In genomic region chr11:114674180-114674579, GRCm38 (mm10) we compare ENCODE assay signal across 19 mouse cellular contexts. TPM values are rescaled to one million over a fixed set of nuclear protein-coding genes. Genes with fewer than 3 reads are reported as not detected.
DNase-seq lines count a peak whose midpoint lies in the region; ATAC-seq and TF ChIP-seq lines count a peak whose summit lies in the region.
"Had no signal": no experiment of that assay in that cellular context is flagged by ENCODE, and none has a peak within 500 bp of the region (broad histone marks: within the 10 kb centered on the region; RNA-seq: fewer than 3 reads in every experiment).

No protein-coding gene starts in this region.

- TF ChIP-seq CTCF in MEL (IDR thresholded peaks at IDR 0.05 in 2 of 3, conservative IDR thresholded peaks at IDR 0.05 in 1 of 3; ENCODE audit: control insufficient read depth in 1 of 3, insufficient read depth in 1 of 3, low read depth in 2 of 3, low read length in 3 of 3, poor library complexity in 1 of 3, severe bottlenecking in 1 of 3): no peak

- TF ChIP-seq EP300 in MEL (IDR thresholded peaks at IDR 0.05; ENCODE audit: low read depth in 1 of 2, low read length in 2 of 2): no peak

- WGBS in hindbrain, embryonic 12.5 days: 55% methylated on average over 8 of the region's 8 CpGs
- 58% methylated on average over 8 of the region's 8 CpGs for WGBS in hindbrain, embryonic 10.5 days
- WGBS in limb, embryonic 15.5 days: 54% methylated on average over 8 of the region's 8 CpGs
- WGBS in limb, embryonic 10.5 days: 50% methylated on average over 8 of the region's 8 CpGs

- DNase-seq in hindbrain, embryonic 10.5 days (ENCODE audit: low spot score): no peak
- DNase-seq in limb, embryonic 10.5 days (ENCODE audit: low spot score): no peak
- DNase-seq in MEL (ENCODE audit: low read depth, low spot score): peak; percentile 41
- no peak for DNase-seq in layer of hippocampus, postnatal 10 days (ENCODE audit: low spot score in 2 of 2)
- DNase-seq: cerebellum, adult 18-20 months; gastrocnemius, postnatal 14 days; lung, postnatal 14 days; retina, postnatal 1 day; thymus, adult 18-20 months had no signal

- H3K4me2 ChIP-seq in hindbrain, embryonic 12.5 days (replicated peaks): no peak overlapping the region
- no peak overlapping the region for H3K4me2 ChIP-seq in limb, embryonic 15.5 days
- peak overlapping the region; percentile 89 for H3K4me2 ChIP-seq in myocyte (ENCODE audit: low read depth)
- H3K4me2 ChIP-seq: hindbrain, embryonic 15.5 days; liver, embryonic 15.5 days had no signal

- peaks cover 20% of the 10 kb centered on the region for H3K79me2 ChIP-seq in MEL (ENCODE audit: control insufficient read depth, insufficient read depth, low read length, poor library complexity)
- H3K79me2 ChIP-seq in myocyte (ENCODE audit: control insufficient read depth, insufficient read depth): peaks cover 92% of the 10 kb centered on the region

- H3K4me1 ChIP-seq in hindbrain, embryonic 12.5 days: peaks cover 52% of the 10 kb centered on the region
- peaks cover 58% of the 10 kb centered on the region for H3K4me1 ChIP-seq in hindbrain, embryonic 10.5 days (replicated peaks)
- peaks cover 55% of the 10 kb centered on the region for H3K4me1 ChIP-seq in limb, embryonic 15.5 days
- H3K4me1 ChIP-seq in limb, embryonic 10.5 days: peaks cover 64% of the 10 kb centered on the region
- peaks cover 0 to 6% of the 10 kb centered on the region in 2 experiments; a peak in 2 of 4 replicates for H3K4me1 ChIP-seq in MEL (ENCODE audit: control insufficient read depth in 1 of 2, insufficient read depth in 2 of 2, low read length in 2 of 2)

- H3K9ac ChIP-seq in hindbrain, embryonic 12.5 days: no peak overlapping the region
- no peak overlapping the region for H3K9ac ChIP-seq in limb, embryonic 15.5 days
- no peak overlapping the region for H3K9ac ChIP-seq in MEL (ENCODE audit: control insufficient read depth, low read depth, low read length, poor library complexity, severe bottlenecking)
- H3K9ac ChIP-seq: heart, embryonic 15.5 days; hindbrain, embryonic 15.5 days; liver, embryonic 15.5 days had no signal

- H3K4me3 ChIP-seq in hindbrain, embryonic 12.5 days: no peak overlapping the region
- no peak overlapping the region for H3K4me3 ChIP-seq in hindbrain, embryonic 10.5 days
- H3K4me3 ChIP-seq in limb, embryonic 15.5 days: no peak overlapping the region
- no peak overlapping the region for H3K4me3 ChIP-seq in limb, embryonic 10.5 days
- no peak overlapping the region for H3K4me3 ChIP-seq in MEL (ENCODE audit: control insufficient read depth in 1 of 2, insufficient read depth in 1 of 2, low read depth in 2 of 2, low read length in 2 of 2)
- H3K4me3 ChIP-seq in myocyte: peak overlapping the region; percentile 81
- H3K4me3 ChIP-seq: hindbrain, embryonic 15.5 days; liver, embryonic 15.5 days had no signal

- H3K27me3 ChIP-seq in hindbrain, embryonic 12.5 days: 0 out of 2 replicates have a peak, but pooled peaks cover 13% of the 10 kb centered on the region
- peaks cover 21% of the 10 kb centered on the region for H3K27me3 ChIP-seq in hindbrain, embryonic 10.5 days (ENCODE audit: insufficient read depth, poor library complexity, severe bottlenecking)
- H3K27me3 ChIP-seq in limb, embryonic 15.5 days: no peaks in the 10 kb centered on the region
- peaks cover 13% of the 10 kb centered on the region for H3K27me3 ChIP-seq in limb, embryonic 10.5 days (ENCODE audit: low read depth, poor library complexity, severe bottlenecking)
- H3K27me3 ChIP-seq in MEL (ENCODE audit: control insufficient read depth in 1 of 2, insufficient read depth in 2 of 2, low read length in 2 of 2) (no peaks in the 10 kb centered on the region), myocyte (ENCODE audit: control insufficient read depth, insufficient read depth, insufficient read length) (no peaks in the 10 kb centered on the region)
- H3K27me3 ChIP-seq: Patski had no signal

- H3ac ChIP-seq in myocyte (ENCODE audit: control insufficient read depth, insufficient read length): peak overlapping the region; percentile 76

- TF ChIP-seq POLR2A in MEL (IDR thresholded peaks at IDR 0.05; ENCODE audit: control insufficient read depth in 1 of 2, insufficient read depth in 1 of 2, low read depth in 1 of 2, low read length in 2 of 2, poor library complexity in 1 of 2) (no peak), myocyte (IDR thresholded peaks at IDR 0.05; ENCODE audit: insufficient read length, low read depth) (no peak)

- ATAC-seq in hindbrain, embryonic 12.5 days (ENCODE audit: low FRiP score): no peak
- ATAC-seq in limb, embryonic 15.5 days (ENCODE audit: insufficient number of reproducible peaks, low FRiP score, low TSS enrichment, low read depth): no peak
- ATAC-seq: forebrain, embryonic 16.5 days; Patski had no signal

- H3K36me3 ChIP-seq in hindbrain, embryonic 12.5 days: peaks cover 37% of the 10 kb centered on the region
- H3K36me3 ChIP-seq in hindbrain, embryonic 10.5 days: peaks cover 46% of the 10 kb centered on the region
- H3K36me3 ChIP-seq in limb, embryonic 15.5 days: peaks cover 42% of the 10 kb centered on the region
- peaks cover 49% of the 10 kb centered on the region for H3K36me3 ChIP-seq in limb, embryonic 10.5 days
- H3K36me3 ChIP-seq in MEL (ENCODE audit: control insufficient read depth in 1 of 2, insufficient read depth in 2 of 2, low read length in 2 of 2): peaks cover 9 to 14% of the 10 kb centered on the region in 2 experiments
- H3K36me3 ChIP-seq in myocyte (ENCODE audit: control insufficient read depth, insufficient read depth): peaks cover 25% of the 10 kb centered on the region

- no peaks in the 10 kb centered on the region for H3K9me3 ChIP-seq in hindbrain, embryonic 12.5 days (replicated peaks)
- H3K9me3 ChIP-seq in hindbrain, embryonic 10.5 days: no peaks in the 10 kb centered on the region
- no peaks in the 10 kb centered on the region for H3K9me3 ChIP-seq in limb, embryonic 15.5 days
- no peaks in the 10 kb centered on the region for H3K9me3 ChIP-seq in limb, embryonic 10.5 days (replicated peaks)
- no peaks in the 10 kb centered on the region for H3K9me3 ChIP-seq in MEL (replicated peaks; ENCODE audit: insufficient read depth, low read length)
- H3K9me3 ChIP-seq: heart, embryonic 15.5 days; hindbrain, embryonic 15.5 days; liver, embryonic 15.5 days had no signal

- TF ChIP-seq RAD21 in MEL (IDR thresholded peaks at IDR 0.05; ENCODE audit: low read depth, low read length): no peak

- H3K27ac ChIP-seq in hindbrain, embryonic 12.5 days: 0 out of 2 replicates have a peak overlapping the region, but pooled peaks have one; percentile 4
- no peak overlapping the region for H3K27ac ChIP-seq in hindbrain, embryonic 10.5 days
- peak overlapping the region; percentile 43 for H3K27ac ChIP-seq in limb, embryonic 15.5 days
- H3K27ac ChIP-seq in limb, embryonic 10.5 days: no peak overlapping the region
- H3K27ac ChIP-seq in MEL (ENCODE audit: control insufficient read depth, low read depth, low read length): no peak overlapping the region
- H3K27ac ChIP-seq: heart, embryonic 15.5 days; liver, embryonic 15.5 days had no signal

TF ChIP-seq in MEL, 35 proteins besides CTCF, POLR2A, EP300 and RAD21 (continues in another document):
- TF ChIP-seq NELFE (IDR thresholded peaks at IDR 0.05; ENCODE audit: low read depth, low read length) (no peak), USF1 (IDR thresholded peaks at IDR 0.05; ENCODE audit: low read depth, low read length) (no peak), MAZ (IDR thresholded peaks at IDR 0.05; ENCODE audit: low read depth, low read length) (no peak), SMC3 (IDR thresholded peaks at IDR 0.05; ENCODE audit: low read depth, low read length) (no peak)

TF ChIP-seq in myocyte, 11 proteins besides CTCF, POLR2A, EP300 and RAD21 (continues in another document):
- no peak for TF ChIP-seq POLR2AphosphoS2 (IDR thresholded peaks at IDR 0.05; ENCODE audit: insufficient read length, low read depth)
- no peak for TF ChIP-seq TCF3 (IDR thresholded peaks at IDR 0.05; ENCODE audit: insufficient read length, low read depth)
- no peak for TF ChIP-seq E2F4 (IDR thresholded peaks at IDR 0.05; ENCODE audit: insufficient read depth)
- TF ChIP-seq MAX (IDR thresholded peaks at IDR 0.05; ENCODE audit: low read depth): no peak

RNA-seq across cellular contexts. Expression of gene Ttyh2, which starts 1.1 kb away (rescaled TPM):
- polyA plus RNA-seq in hindbrain, embryonic 12.5 days (2016; fragmentation: Nextera tagmentation; extraction: Ambion mirVana): 18.0 and 23.8 TPM in 2 replicates
- 15.6 and 15.9 TPM in 2 replicates for polyA plus RNA-seq in hindbrain, embryonic 10.5 days (2016; fragmentation: Nextera tagmentation; extraction: Ambion mirVana)
- 22.4 and 29.7 TPM in 2 replicates for polyA plus RNA-seq in limb, embryonic 15.5 days (2015; fragmentation: Nextera tagmentation; extraction: Ambion mirVana)
- 8.6 and 9.2 TPM in 2 replicates for polyA plus RNA-seq in limb, embryonic 10.5 days (2016; fragmentation: Nextera tagmentation; extraction: Ambion mirVana)
- total RNA-seq in MEL (2012; rRNA removed): 9.7 and 10.4 TPM in 2 replicates
- polyA plus RNA-seq in MEL (2012; ENCODE audit: insufficient read depth in 1 of 2, insufficient read length in 2 of 2, low read depth in 1 of 2, low replicate concordance in 2 of 2, missing spikeins in 1 of 2) (1 to 10 TPM in 1 of 2 experiments, not detected in 1; 7.2 TPM), myocyte (2012; fragmentation: generic; extraction: Trizol) (40.6 TPM)
- 10 to 100 TPM; 27.3 to 28.7 TPM for total RNA-seq in layer of hippocampus, postnatal 10 days (2021)

RNA-seq across cellular contexts. Expression of gene Rpl38, which starts 5.9 kb away (rescaled TPM):
- 787 and 856 TPM in 2 replicates for polyA plus RNA-seq in hindbrain, embryonic 12.5 days (2016; fragmentation: Nextera tagmentation; extraction: Ambion mirVana)
- 959 and 1,042 TPM in 2 replicates for polyA plus RNA-seq in hindbrain, embryonic 10.5 days (2016; fragmentation: Nextera tagmentation; extraction: Ambion mirVana)
- polyA plus RNA-seq in limb, embryonic 15.5 days (2015; fragmentation: Nextera tagmentation; extraction: Ambion mirVana): 866 and 1,120 TPM in 2 replicates
- polyA plus RNA-seq in limb, embryonic 10.5 days (2016; fragmentation: Nextera tagmentation; extraction: Ambion mirVana): 966 and 1,201 TPM in 2 replicates
- 4,892 and 5,142 TPM in 2 replicates for total RNA-seq in MEL (2012; rRNA removed)
- polyA plus RNA-seq in MEL (2012; ENCODE audit: insufficient read depth in 1 of 2, insufficient read length in 2 of 2, low read depth in 1 of 2, low replicate concordance in 2 of 2, missing spikeins in 1 of 2) (1,000 to 10,000 TPM in 1 of 2 experiments, 100 to 1,000 TPM in 1; 851 to 1,236 TPM), myocyte (2012; fragmentation: generic; extraction: Trizol) (3,783 TPM)
- 1,000 to 10,000 TPM; 1,016 to 1,166 TPM for total RNA-seq in layer of hippocampus, postnatal 10 days (2021)

RNA-seq across cellular contexts. Expression of gene Dnaic2, which starts 53.0 kb away (rescaled TPM):
- polyA plus RNA-seq in hindbrain, embryonic 12.5 days (2016; fragmentation: Nextera tagmentation; extraction: Ambion mirVana): 3.3 and 4.5 TPM in 2 replicates
- polyA plus RNA-seq in hindbrain, embryonic 10.5 days (2016; fragmentation: Nextera tagmentation; extraction: Ambion mirVana): 4.0 and 6.3 TPM in 2 replicates
- polyA plus RNA-seq in limb, embryonic 15.5 days (2015; fragmentation: Nextera tagmentation; extraction: Ambion mirVana): 1.1 and 1.3 TPM in 2 replicates
- 0.13 and 0.39 TPM in 2 replicates for polyA plus RNA-seq in limb, embryonic 10.5 days (2016; fragmentation: Nextera tagmentation; extraction: Ambion mirVana)
- total RNA-seq in MEL (2012; rRNA removed): not detected in 2 replicates
- not detected for polyA plus RNA-seq in MEL (2012; ENCODE audit: insufficient read depth in 1 of 2, insufficient read length in 2 of 2, low read depth in 1 of 2, low replicate concordance in 2 of 2, missing spikeins in 1 of 2)
- 1.00 TPM for polyA plus RNA-seq in myocyte (2012; fragmentation: generic; extraction: Trizol)
- 1 to 10 TPM; 1.2 to 2.4 TPM for total RNA-seq in layer of hippocampus, postnatal 10 days (2021)
- total RNA-seq: megakaryocyte-erythroid progenitor cell, adult 5-6 weeks; monocyte, adult 5-6 weeks had no signal

Comparison
In these comparisons a context has a peak if more than half of its experiments do, and no peak if none do; other contexts are left out.
1. H3K27ac ChIP-seq: peak in hindbrain, embryonic 12.5 days (single experiment) and limb, embryonic 15.5 days (single experiment); none in hindbrain, embryonic 10.5 days (single experiment), limb, embryonic 10.5 days (single experiment) and MEL (single experiment).